Mouse (Mus musculus): ENCODE measurements around the gene P2ry1. TPM values are rescaled to one million over a fixed set of nuclear protein-coding genes. Genes with fewer than 3 reads are reported as not detected.

P2ry1 gene
- polyA plus RNA-seq, 1 experiment from 2014 or later = 4.3 TPM

GRCm38 (mm10) chr3:61000747-61001146, 1.8 kb upstream of the P2ry1 start:
- ATAC-seq (replicated peaks; ENCODE audit: extremely low read depth, insufficient read depth, low FRiP score) = no peak
- WGBS = 65% methylated on average over 4 of the region's 4 CpGs
- H3K27ac ChIP-seq (ENCODE audit: low read length) = no peak overlapping the region
- no peak overlapping the region for H3K4me2 ChIP-seq (ENCODE audit: low read depth, low read length)
- H3K9me3 ChIP-seq (replicated peaks; ENCODE audit: control insufficient read depth, low read length) = no peaks in the 10 kb centered on the region
- H3K27me3 ChIP-seq (ENCODE audit: control insufficient read depth, insufficient read depth, low read length) = peaks cover 4% of the 10 kb centered on the region; the same call in 1 of the 2 replicates
- H3K9ac ChIP-seq (ENCODE audit: low read length) = no peak overlapping the region
- H3K36me3 ChIP-seq (ENCODE audit: control insufficient read depth, insufficient read depth) = no peaks in the 10 kb centered on the region
- H3K4me1 ChIP-seq (ENCODE audit: control insufficient read depth, insufficient read depth, low read length) = peaks cover 5% of the 10 kb centered on the region
- H3K4me3 ChIP-seq (ENCODE audit: low read length) = no peak overlapping the region

GRCm38 (mm10) chr3:61001852-61002586, 576 bp upstream of the P2ry1 start:
- Histone ChIP-seq H3K27ac (ENCODE audit: low read length) (no peak overlapping the region), H3K4me1 (ENCODE audit: control insufficient read depth, insufficient read depth, low read length) (peaks cover 5% of the 10 kb centered on the region), H3K9ac (ENCODE audit: low read length) (peak overlapping the region; percentile 71), H3K9me3 (replicated peaks; ENCODE audit: control insufficient read depth, low read length) (no peaks in the 10 kb centered on the region), H3K27me3 (ENCODE audit: control insufficient read depth, insufficient read depth, low read length) (peaks cover 4% of the 10 kb centered on the region; the same call in 1 of the 2 replicates), H3K36me3 (ENCODE audit: control insufficient read depth, insufficient read depth) (no peaks in the 10 kb centered on the region), H3K4me3 (ENCODE audit: low read length) (peak overlapping the region; percentile 71), H3K4me2 (ENCODE audit: low read depth, low read length) (peak overlapping the region; percentile 91)
- peak; percentile 38 for ATAC-seq (replicated peaks; ENCODE audit: extremely low read depth, insufficient read depth, low FRiP score)
- WGBS = 3% methylated on average over 20 of the region's 20 CpGs

GRCm38 (mm10) chr3:61004611-61005010, 2.0 kb downstream of the P2ry1 start:
- Histone ChIP-seq H3K9ac (ENCODE audit: low read length) (no peak overlapping the region), H3K27me3 (ENCODE audit: control insufficient read depth, insufficient read depth, low read length) (peaks cover 4% of the 10 kb centered on the region; the same call in 1 of the 2 replicates), H3K4me1 (ENCODE audit: control insufficient read depth, insufficient read depth, low read length) (peaks cover 5% of the 10 kb centered on the region), H3K27ac (ENCODE audit: low read length) (no peak overlapping the region), H3K4me2 (ENCODE audit: low read depth, low read length) (peak overlapping the region; percentile 91), H3K9me3 (replicated peaks; ENCODE audit: control insufficient read depth, low read length) (no peaks in the 10 kb centered on the region), H3K4me3 (ENCODE audit: low read length) (no peak overlapping the region), H3K36me3 (ENCODE audit: control insufficient read depth, insufficient read depth) (no peaks in the 10 kb centered on the region)
- no peak for ATAC-seq (replicated peaks; ENCODE audit: extremely low read depth, insufficient read depth, low FRiP score)
- WGBS = 73% methylated on average over 1 of the region's 1 CpGs

GRCm38 (mm10) chr3:61011660-61012059, 9.1 kb downstream of the P2ry1 start:
- Histone ChIP-seq H3K4me3 (ENCODE audit: low read length) (no peak overlapping the region), H3K4me2 (ENCODE audit: low read depth, low read length) (no peak overlapping the region), H3K27me3 (ENCODE audit: control insufficient read depth, insufficient read depth, low read length) (no peaks in the 10 kb centered on the region), H3K4me1 (ENCODE audit: control insufficient read depth, insufficient read depth, low read length) (no peaks in the 10 kb centered on the region), H3K27ac (ENCODE audit: low read length) (no peak overlapping the region), H3K9me3 (replicated peaks; ENCODE audit: control insufficient read depth, low read length) (no peaks in the 10 kb centered on the region), H3K9ac (ENCODE audit: low read length) (no peak overlapping the region), H3K36me3 (ENCODE audit: control insufficient read depth, insufficient read depth) (no peaks in the 10 kb centered on the region)
- 55% methylated on average over 5 of the region's 5 CpGs for WGBS
- no peak for ATAC-seq (replicated peaks; ENCODE audit: extremely low read depth, insufficient read depth, low FRiP score)

- no peaks in the 10 kb centered on the region for H3K9me3 ChIP-seq (replicated peaks; ENCODE audit: control insufficient read depth, low read length)
- H3K27ac ChIP-seq (ENCODE audit: low read length) = no peak overlapping the region
- no peak overlapping the region for H3K4me3 ChIP-seq (ENCODE audit: low read length)
- H3K27me3 ChIP-seq (ENCODE audit: control insufficient read depth, insufficient read depth, low read length) = no peaks in the 10 kb centered on the region
- no peak overlapping the region for H3K4me2 ChIP-seq (ENCODE audit: low read depth, low read length)
- H3K36me3 ChIP-seq (ENCODE audit: control insufficient read depth, insufficient read depth) = no peaks in the 10 kb centered on the region
- H3K4me1 ChIP-seq (ENCODE audit: control insufficient read depth, insufficient read depth, low read length) = no peaks in the 10 kb centered on the region
- H3K9ac ChIP-seq (ENCODE audit: low read length) = no peak overlapping the region
- ATAC-seq (replicated peaks; ENCODE audit: extremely low read depth, insufficient read depth, low FRiP score) = no peak
These were observed 10.0 kb downstream of the P2ry1 start for GRCm38 (mm10) chr3:61012550-61012949.

GRCm38 (mm10) chr3:61016733-61017132, 14.1 kb downstream of the P2ry1 start:
- Histone ChIP-seq H3K4me2 (ENCODE audit: low read depth, low read length) (no peak overlapping the region), H3K4me1 (ENCODE audit: control insufficient read depth, insufficient read depth, low read length) (no peaks in the 10 kb centered on the region), H3K36me3 (ENCODE audit: control insufficient read depth, insufficient read depth) (no peaks in the 10 kb centered on the region), H3K27ac (ENCODE audit: low read length) (no peak overlapping the region), H3K9me3 (replicated peaks; ENCODE audit: control insufficient read depth, low read length) (no peaks in the 10 kb centered on the region), H3K9ac (ENCODE audit: low read length) (no peak overlapping the region), H3K27me3 (ENCODE audit: control insufficient read depth, insufficient read depth, low read length) (no peaks in the 10 kb centered on the region), H3K4me3 (ENCODE audit: low read length) (no peak overlapping the region)
- 77% methylated on average over 2 of the region's 2 CpGs for WGBS
- ATAC-seq (replicated peaks; ENCODE audit: extremely low read depth, insufficient read depth, low FRiP score) = no peak

GRCm38 (mm10) chr3:61032100-61032499, 29.5 kb downstream of the P2ry1 start:
- H3K27me3 ChIP-seq (ENCODE audit: control insufficient read depth, insufficient read depth, low read length) = no peaks in the 10 kb centered on the region
- no peak overlapping the region for H3K27ac ChIP-seq (ENCODE audit: low read length)
- H3K9me3 ChIP-seq (replicated peaks; ENCODE audit: control insufficient read depth, low read length) = no peaks in the 10 kb centered on the region
- no peaks in the 10 kb centered on the region for H3K36me3 ChIP-seq (ENCODE audit: control insufficient read depth, insufficient read depth)
- no peaks in the 10 kb centered on the region for H3K4me1 ChIP-seq (ENCODE audit: control insufficient read depth, insufficient read depth, low read length)
- 53% methylated on average over 4 of the region's 4 CpGs for WGBS
- no peak overlapping the region for H3K4me3 ChIP-seq (ENCODE audit: low read length)
- no peak overlapping the region for H3K9ac ChIP-seq (ENCODE audit: low read length)
- no peak overlapping the region for H3K4me2 ChIP-seq (ENCODE audit: low read depth, low read length)
- no peak for ATAC-seq (replicated peaks; ENCODE audit: extremely low read depth, insufficient read depth, low FRiP score)

GRCm38 (mm10) chr3:61035633-61036032, 33.0 kb downstream of the P2ry1 start:
- Histone ChIP-seq H3K9ac (ENCODE audit: low read length) (no peak overlapping the region), H3K36me3 (ENCODE audit: control insufficient read depth, insufficient read depth) (no peaks in the 10 kb centered on the region), H3K9me3 (replicated peaks; ENCODE audit: control insufficient read depth, low read length) (no peaks in the 10 kb centered on the region), H3K4me1 (ENCODE audit: control insufficient read depth, insufficient read depth, low read length) (no peaks in the 10 kb centered on the region), H3K27me3 (ENCODE audit: control insufficient read depth, insufficient read depth, low read length) (no peaks in the 10 kb centered on the region), H3K27ac (ENCODE audit: low read length) (no peak overlapping the region), H3K4me2 (ENCODE audit: low read depth, low read length) (no peak overlapping the region), H3K4me3 (ENCODE audit: low read length) (no peak overlapping the region)
- 66% methylated on average over 5 of the region's 5 CpGs for WGBS
- ATAC-seq (replicated peaks; ENCODE audit: extremely low read depth, insufficient read depth, low FRiP score) = no peak

GRCm38 (mm10) chr3:61039916-61040315, 37.3 kb downstream of the P2ry1 start:
- no peaks in the 10 kb centered on the region for H3K27me3 ChIP-seq (ENCODE audit: control insufficient read depth, insufficient read depth, low read length)
- no peak for ATAC-seq (replicated peaks; ENCODE audit: extremely low read depth, insufficient read depth, low FRiP score)
- no peak overlapping the region for H3K27ac ChIP-seq (ENCODE audit: low read length)
- H3K4me1 ChIP-seq (ENCODE audit: control insufficient read depth, insufficient read depth, low read length) = no peaks in the 10 kb centered on the region
- H3K4me3 ChIP-seq (ENCODE audit: low read length) = no peak overlapping the region
- no peaks in the 10 kb centered on the region for H3K9me3 ChIP-seq (replicated peaks; ENCODE audit: control insufficient read depth, low read length)
- no peak overlapping the region for H3K4me2 ChIP-seq (ENCODE audit: low read depth, low read length)
- no peaks in the 10 kb centered on the region for H3K36me3 ChIP-seq (ENCODE audit: control insufficient read depth, insufficient read depth)
- 63% methylated on average over 5 of the region's 5 CpGs for WGBS
- no peak overlapping the region for H3K9ac ChIP-seq (ENCODE audit: low read length)
